Mouse (Mus musculus) midbrain, embryonic 16.5 days (tissue): ENCODE measurements at regions not wholly inside any gene's neighbourhood (a gene's known extent, or its start where the extent isn't known, plus 50 kb on each side); places are given as distances from the start of the nearest gene placed in this dataset.

Experiments
- ATAC-seq: fragments of 200-750 bp; cut with Nextera tagmentation; 2 replicates; pipeline ENCODE4 v1.8.0; 2017; ENCODE audit warnings: moderate TSS enrichment
- H3K27ac ChIP-seq: fragments of 300-500 bp; sonication (generic); 2 replicates; pipeline ENCODE4 v1.5.1; 2014; ENCODE audit warnings: mild to moderate bottlenecking, low read length, mixed read lengths
- H3K27me3 ChIP-seq: fragments of 300-500 bp; sonication (generic); 2 replicates; pipeline ENCODE4 v1.6.1; 2014; ENCODE audit warnings: low read depth, low read length, mixed read lengths; ENCODE audit not compliant: control insufficient read depth, insufficient read depth
- H3K36me3 ChIP-seq: fragments of 300-500 bp; sonication (generic); 2 replicates; pipeline ENCODE4 v1.6.1; 2014; ENCODE audit warnings: mild to moderate bottlenecking, low read length, moderate library complexity, mixed read lengths; ENCODE audit not compliant: control insufficient read depth, insufficient read depth
- H3K4me1 ChIP-seq: fragments of 300-500 bp; sonication (generic); 2 replicates; pipeline ENCODE4 v1.6.1; 2014; ENCODE audit warnings: mild to moderate bottlenecking, low read length, mixed read lengths; ENCODE audit not compliant: control insufficient read depth, insufficient read depth
- H3K4me2 ChIP-seq: fragments of 300-500 bp; sonication (generic); 2 replicates; pipeline ENCODE4 v1.6.1; 2014; ENCODE audit warnings: mild to moderate bottlenecking, low read length, mixed read lengths
- H3K4me3 ChIP-seq: fragments of 300-500 bp; sonication (generic); 2 replicates; pipeline ENCODE4 v1.5.1; 2014; ENCODE audit warnings: low read depth, mild to moderate bottlenecking, low read length, moderate library complexity, mixed read lengths
- H3K9ac ChIP-seq: fragments of 300-500 bp; sonication (generic); 2 replicates; pipeline ENCODE4 v1.6.1; 2014; ENCODE audit warnings: low read depth, low read length, mixed read lengths
- H3K9me3 ChIP-seq: fragments of 300-500 bp; sonication (generic); replicated peaks from 2 replicates; pipeline ENCODE4 v1.6.1; 2014; ENCODE audit warnings: mild to moderate bottlenecking, low read length, mixed read lengths; ENCODE audit not compliant: control insufficient read depth, poor library complexity, severe bottlenecking
- WGBS: fragments of 180-500 bp; shearing (Covaris S2); extraction: QIAGEN DNeasy Blood & Tissue Kit; methylation state at CpG from one replicate; pipeline ENCODE4 v1.1.7; 2014; 5-methylcytosine and 5-hydroxymethylcytosine counted together

DNA sequence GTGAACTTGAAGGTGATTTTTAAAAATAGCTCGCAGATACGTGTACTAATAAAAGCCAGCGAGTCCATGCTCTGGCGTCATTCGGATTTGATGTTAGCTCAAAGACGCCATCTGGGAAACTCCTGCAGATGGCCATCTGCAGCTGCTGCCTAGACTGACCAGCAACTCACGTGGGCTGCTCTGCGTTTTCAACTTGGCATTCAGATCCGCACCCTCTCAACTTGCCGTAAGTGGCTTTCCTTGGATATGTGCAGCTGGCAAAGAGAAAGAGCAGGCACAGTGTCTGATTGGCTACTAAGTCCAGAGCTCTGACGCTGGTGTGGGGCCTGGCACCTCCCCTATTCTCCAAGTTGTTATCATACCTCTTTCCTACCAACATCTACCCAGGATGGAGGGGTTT lies 77.6 kb upstream of the Ajap1 start:
- H3K9ac ChIP-seq, result no peak overlapping the region
- no peaks in the 10 kb centered on the region for H3K4me1 ChIP-seq
- no peak for ATAC-seq
- H3K27ac ChIP-seq, result no peak overlapping the region
- no peaks in the 10 kb centered on the region for H3K36me3 ChIP-seq
- H3K9me3 ChIP-seq, result no peaks in the 10 kb centered on the region
- no peak overlapping the region for H3K4me2 ChIP-seq
- no peaks in the 10 kb centered on the region for H3K27me3 ChIP-seq
- no peak overlapping the region for H3K4me3 ChIP-seq
- 48% methylated on average over 11 of the region's 11 CpGs for WGBS

- Histone ChIP-seq H3K27ac (no peak overlapping the region), H3K36me3 (no peaks in the 10 kb centered on the region), H3K9me3 (no peaks in the 10 kb centered on the region), H3K4me2 (no peak overlapping the region), H3K27me3 (no peaks in the 10 kb centered on the region), H3K9ac (no peak overlapping the region), H3K4me1 (no peaks in the 10 kb centered on the region), H3K4me3 (no peak overlapping the region)
- no peak for ATAC-seq
- WGBS, result 46% methylated on average over 6 of the region's 6 CpGs
These were observed 78.3 kb upstream of the Ajap1 start for GRCm38 (mm10) chr4:153560956-153561355.

- WGBS, result 94% methylated on average over 3 of the region's 3 CpGs
- Histone ChIP-seq H3K9me3 (no peaks in the 10 kb centered on the region), H3K36me3 (no peaks in the 10 kb centered on the region), H3K4me3 (no peak overlapping the region), H3K4me2 (no peak overlapping the region), H3K9ac (no peak overlapping the region), H3K4me1 (no peaks in the 10 kb centered on the region), H3K27me3 (no peaks in the 10 kb centered on the region), H3K27ac (no peak overlapping the region)
- no peak for ATAC-seq
These were observed 79.4 kb upstream of the Ajap1 start for GRCm38 (mm10) chr4:153561991-153562390.

- 7% methylated on average over 2 of the region's 2 CpGs for WGBS
- H3K4me1 ChIP-seq, result no peaks in the 10 kb centered on the region
- no peak overlapping the region for H3K27ac ChIP-seq
- no peak overlapping the region for H3K4me2 ChIP-seq
- no peaks in the 10 kb centered on the region for H3K36me3 ChIP-seq
- no peak overlapping the region for H3K9ac ChIP-seq
- no peaks in the 10 kb centered on the region for H3K27me3 ChIP-seq
- H3K9me3 ChIP-seq, result no peaks in the 10 kb centered on the region
- no peak overlapping the region for H3K4me3 ChIP-seq
- no peak for ATAC-seq
These were observed 84.8 kb upstream of the Ajap1 start for GRCm38 (mm10) chr4:153567329-153567973.

DNA sequence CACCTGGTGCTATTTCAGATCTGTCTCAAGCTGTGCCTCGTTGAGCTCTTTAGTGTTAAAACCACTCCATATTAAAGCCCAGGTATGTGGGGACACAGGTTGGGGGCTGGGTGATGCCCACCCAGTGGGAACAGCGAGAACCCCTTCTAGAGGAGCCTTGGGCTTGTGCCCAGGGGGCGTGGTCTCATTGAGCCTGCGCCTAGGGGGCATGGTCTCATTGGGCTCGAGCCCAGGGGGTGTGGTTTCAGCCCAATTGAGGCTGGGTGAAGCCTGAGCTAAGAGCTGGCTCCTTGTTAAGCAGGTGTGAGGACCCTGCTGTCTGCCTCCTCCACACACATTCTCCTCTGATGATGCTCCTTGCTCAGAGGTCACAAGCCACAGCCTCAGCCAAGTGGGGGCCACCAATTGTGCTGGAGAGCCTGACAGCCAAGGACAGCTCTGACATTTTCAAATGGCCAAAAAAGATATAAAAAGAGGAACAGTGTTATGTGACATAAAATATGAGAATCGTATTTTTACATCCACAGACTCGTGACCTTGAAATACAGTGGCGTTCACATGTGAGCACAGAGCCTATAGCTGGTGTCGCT lies 90.7 kb upstream of the Ajap1 start:
- Histone ChIP-seq H3K4me3 (no peak overlapping the region), H3K4me1 (no peaks in the 10 kb centered on the region), H3K27ac (no peak overlapping the region), H3K9ac (no peak overlapping the region), H3K36me3 (no peaks in the 10 kb centered on the region), H3K9me3 (no peaks in the 10 kb centered on the region), H3K27me3 (no peaks in the 10 kb centered on the region), H3K4me2 (no peak overlapping the region)
- 65% methylated on average over 9 of the region's 9 CpGs for WGBS
- no peak for ATAC-seq

DNA sequence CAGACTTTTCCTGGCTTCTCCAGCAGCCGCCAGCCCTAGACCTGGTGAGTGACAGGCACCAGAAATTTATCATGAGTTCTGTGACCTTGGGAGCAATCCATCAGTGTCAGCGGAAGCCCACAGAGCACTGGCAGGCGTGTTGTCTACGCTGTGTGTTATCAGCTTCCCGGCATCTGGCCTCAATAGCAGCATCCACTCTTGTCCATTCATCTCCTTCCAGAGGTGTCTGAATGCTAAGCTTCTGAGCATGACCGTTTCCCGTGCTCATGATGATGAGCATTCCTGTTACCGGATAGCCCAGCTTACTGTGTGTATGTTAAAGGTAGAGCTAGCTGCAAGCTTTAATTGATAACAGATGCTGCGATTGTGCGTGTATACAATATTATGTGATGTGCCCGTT lies 110.7 kb upstream of the Ajap1 start:
- 80% methylated on average over 11 of the region's 11 CpGs for WGBS
- H3K4me1 ChIP-seq, result no peaks in the 10 kb centered on the region

DNA sequence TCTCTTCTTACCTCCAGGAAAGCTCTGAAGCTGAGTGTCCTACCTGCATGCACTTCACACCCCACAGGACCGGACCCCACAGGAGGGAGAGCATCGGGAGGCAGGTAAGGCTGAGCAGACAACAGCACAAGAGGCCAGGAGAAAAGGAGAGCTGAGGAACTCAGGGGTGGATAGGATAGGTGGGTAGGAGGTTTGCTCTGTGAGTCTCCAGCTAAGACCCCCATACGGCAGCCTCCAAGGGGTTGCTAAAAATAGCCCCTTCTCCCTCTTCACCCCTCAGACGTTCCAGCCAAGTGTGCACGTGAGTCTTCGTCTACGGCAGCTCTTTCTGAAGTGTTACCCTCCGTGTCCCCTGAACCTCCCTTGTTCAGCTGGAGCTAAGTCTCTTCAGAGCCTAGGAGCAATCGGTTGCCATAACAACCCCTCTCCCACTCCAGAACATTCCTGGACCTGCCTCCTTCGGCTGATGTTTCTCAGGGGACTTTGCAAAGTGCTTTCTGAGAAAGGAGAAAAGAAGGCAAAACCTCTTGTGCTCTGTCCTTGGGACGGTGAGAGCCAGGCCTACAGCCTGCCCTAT lies 117.3 kb upstream of the Ajap1 start:
- H3K27ac ChIP-seq, result peak overlapping the region; percentile 45; the same call in 1 of the 2 replicates
- ATAC-seq, result peak; percentile 73
- WGBS, result 31% methylated on average over 11 of the region's 11 CpGs
- H3K4me1 ChIP-seq, result peaks cover 16% of the 10 kb centered on the region
- no peak overlapping the region for H3K4me2 ChIP-seq
- H3K9me3 ChIP-seq, result no peaks in the 10 kb centered on the region; the same call in 1 of the 2 replicates
- no peaks in the 10 kb centered on the region for H3K36me3 ChIP-seq
- H3K4me3 ChIP-seq, result no peak overlapping the region
- H3K27me3 ChIP-seq, result no peaks in the 10 kb centered on the region
- no peak overlapping the region for H3K9ac ChIP-seq

More for the DNA sequence above, 110.7 kb upstream of the Ajap1 start:
- no peaks in the 10 kb centered on the region for H3K27me3 ChIP-seq
- no peaks in the 10 kb centered on the region; the same call in 1 of the 2 replicates for H3K9me3 ChIP-seq
- no peaks in the 10 kb centered on the region for H3K36me3 ChIP-seq
- ATAC-seq, result no peak
- no peak overlapping the region for H3K9ac ChIP-seq
- H3K27ac ChIP-seq, result no peak overlapping the region
- H3K4me3 ChIP-seq, result no peak overlapping the region
- H3K4me2 ChIP-seq, result no peak overlapping the region

DNA sequence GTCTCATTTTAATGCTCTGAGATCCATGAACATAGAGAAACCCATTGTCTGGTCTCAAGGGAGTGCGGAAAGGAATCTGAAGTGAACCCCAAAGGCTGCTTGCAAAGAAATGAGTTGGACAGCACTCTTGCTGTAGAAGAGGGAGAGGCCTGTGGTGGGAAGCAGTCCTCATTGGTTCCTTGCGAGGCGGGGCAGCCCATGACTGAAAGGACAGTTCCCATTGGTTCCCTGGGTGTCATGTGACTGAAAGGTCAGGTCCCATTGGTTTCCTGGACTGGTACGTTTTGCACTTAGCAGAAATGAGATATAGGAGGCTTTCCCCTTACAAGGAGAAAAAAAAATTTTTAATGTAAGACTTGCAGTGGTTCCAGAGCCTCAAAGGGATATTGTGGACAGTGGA lies 119.9 kb upstream of the Ajap1 start:
- no peaks in the 10 kb centered on the region for H3K27me3 ChIP-seq
- no peak for ATAC-seq

DNA sequence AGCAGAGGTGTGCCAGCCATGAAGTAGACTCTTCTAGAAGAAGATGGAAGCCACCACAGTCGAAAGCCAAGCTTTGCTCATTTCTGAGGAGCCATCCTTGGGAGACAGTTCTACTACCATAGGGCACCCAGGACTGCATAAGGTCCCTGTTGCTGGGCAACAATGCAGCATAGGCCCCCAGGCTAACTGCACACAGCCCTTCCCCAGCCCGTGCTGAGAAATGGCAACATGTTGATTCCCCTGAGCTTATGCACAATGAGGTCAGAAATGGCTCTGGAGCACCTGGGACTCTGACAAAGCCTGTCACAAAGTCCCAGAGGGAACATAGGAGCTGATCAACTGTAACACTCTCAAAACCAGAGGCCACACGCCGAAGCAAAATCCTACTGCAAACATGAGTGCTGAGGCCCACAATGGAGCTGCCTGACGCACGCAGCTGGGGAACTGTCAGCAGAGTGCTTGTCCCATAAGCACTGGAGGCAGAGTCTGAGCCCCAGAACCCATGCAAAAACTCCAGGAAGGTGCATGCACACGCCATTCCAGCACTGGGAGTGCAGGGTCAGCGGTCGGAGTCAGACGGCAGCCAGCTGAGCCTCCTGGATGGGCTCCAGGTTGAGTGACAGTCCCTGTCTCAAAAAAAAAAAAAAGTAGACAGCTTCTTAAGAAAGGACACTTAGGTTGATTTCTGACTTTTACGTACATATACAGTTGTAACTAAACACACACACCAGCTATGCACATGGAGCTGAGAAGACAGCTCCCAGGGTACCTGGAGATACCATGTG lies 120.6 kb upstream of the Ajap1 start:
- Histone ChIP-seq H3K9ac (no peak overlapping the region), H3K4me2 (no peak overlapping the region), H3K27me3 (no peaks in the 10 kb centered on the region), H3K4me3 (no peak overlapping the region), H3K4me1 (peaks cover 16% of the 10 kb centered on the region), H3K36me3 (no peaks in the 10 kb centered on the region), H3K27ac (no peak overlapping the region), H3K9me3 (no peaks in the 10 kb centered on the region)
- no peak for ATAC-seq
- WGBS, result 74% methylated on average over 11 of the region's 11 CpGs

More for the DNA sequence above, 119.9 kb upstream of the Ajap1 start:
- H3K9me3 ChIP-seq, result no peaks in the 10 kb centered on the region
- H3K4me2 ChIP-seq, result no peak overlapping the region
- H3K4me3 ChIP-seq, result no peak overlapping the region
- H3K36me3 ChIP-seq, result no peaks in the 10 kb centered on the region
- no peak overlapping the region for H3K9ac ChIP-seq
- no peak overlapping the region for H3K27ac ChIP-seq
- peaks cover 16% of the 10 kb centered on the region for H3K4me1 ChIP-seq
- 95% methylated on average over 4 of the region's 4 CpGs for WGBS
